Mouse (Mus musculus) thymus, postnatal 4 days (tissue): ENCODE results near the gene Ppif.

Experiments used
- DNase-seq: peaks from one replicate; pipeline ENCODE4 v3.0.0; 2021

The Ppif gene

DNA sequence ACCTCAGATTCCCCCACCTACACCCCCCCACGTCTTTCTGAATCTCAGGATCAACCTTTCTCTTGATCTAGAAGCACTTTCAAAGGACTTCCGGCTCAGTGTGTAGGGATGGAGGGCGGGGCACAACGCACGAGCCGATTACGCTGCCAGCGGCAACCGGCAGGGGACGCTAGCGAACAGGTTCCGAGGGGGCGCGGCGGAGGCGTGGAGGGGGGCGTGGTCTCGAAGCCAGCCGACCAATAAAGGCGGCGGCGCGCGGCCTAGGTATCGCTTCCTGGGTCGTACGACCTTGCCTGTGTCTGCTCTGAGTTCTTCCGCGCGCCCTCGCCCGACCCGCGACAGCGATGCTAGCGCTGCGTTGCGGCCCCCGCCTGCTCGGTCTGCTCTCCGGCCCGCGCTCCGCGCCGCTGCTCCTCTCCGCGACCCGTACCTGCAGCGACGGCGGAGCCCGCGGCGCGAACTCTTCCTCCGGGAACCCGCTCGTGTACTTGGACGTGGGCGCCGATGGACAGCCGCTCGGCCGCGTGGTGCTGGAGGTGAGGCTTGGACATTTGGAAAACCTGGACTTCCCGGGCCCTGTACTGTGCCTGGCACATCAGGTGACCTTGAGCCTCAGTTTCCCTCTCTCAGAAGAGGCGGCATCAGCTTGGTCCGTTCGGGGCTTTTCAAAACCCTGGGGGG is at the start of gene Ppif:
Ppif (plus strand) TSS at position 267 of the 681 bp plus-strand sequence.
- peak; percentile 100 for DNase-seq

DNA sequence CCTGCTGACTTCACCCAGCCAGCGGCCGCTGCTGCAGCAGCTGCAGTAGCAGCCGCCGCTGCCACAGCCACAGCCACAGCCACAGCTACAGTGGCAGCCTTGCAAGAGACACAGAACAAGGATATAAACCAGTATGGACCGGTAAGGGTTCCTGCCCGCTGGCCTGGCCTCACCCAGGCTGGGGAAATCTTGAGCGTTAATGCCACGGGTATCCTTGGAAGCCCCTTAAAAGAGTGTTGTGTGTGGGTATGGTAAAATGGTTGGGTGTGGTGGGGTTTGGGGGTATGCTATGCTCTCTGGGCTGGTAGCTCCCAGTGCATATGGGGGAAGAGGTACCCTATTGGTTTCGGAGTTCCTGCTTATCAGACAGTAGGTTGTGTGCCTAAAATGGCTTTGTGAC is 48.2 kb upstream of the Ppif start:
- DNase-seq, result no peak

DNA sequence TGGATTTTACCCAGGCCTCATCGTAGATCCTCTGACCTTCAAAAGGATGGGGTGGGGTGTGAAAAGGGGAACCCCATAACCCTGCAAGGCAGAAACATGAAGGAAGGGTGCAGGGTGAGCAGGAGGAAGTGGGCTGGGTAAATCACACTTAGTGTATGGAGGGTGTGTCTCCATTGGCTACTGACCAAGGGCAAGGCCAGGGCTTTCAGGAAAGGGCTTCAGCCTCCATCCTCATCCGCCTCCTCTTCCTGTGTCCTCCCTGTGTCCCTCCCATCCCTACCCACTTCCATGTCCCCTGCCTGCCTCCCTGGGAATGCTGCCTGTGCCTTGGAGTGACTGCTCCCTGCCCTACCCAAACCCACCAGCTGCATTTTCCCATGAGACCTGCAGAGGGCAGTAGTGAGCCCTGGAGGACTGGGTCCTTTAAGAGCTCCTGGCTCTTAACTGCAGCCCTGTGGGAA is 47.8 kb upstream of the Ppif start:
- DNase-seq, result peak; percentile 67

DNA sequence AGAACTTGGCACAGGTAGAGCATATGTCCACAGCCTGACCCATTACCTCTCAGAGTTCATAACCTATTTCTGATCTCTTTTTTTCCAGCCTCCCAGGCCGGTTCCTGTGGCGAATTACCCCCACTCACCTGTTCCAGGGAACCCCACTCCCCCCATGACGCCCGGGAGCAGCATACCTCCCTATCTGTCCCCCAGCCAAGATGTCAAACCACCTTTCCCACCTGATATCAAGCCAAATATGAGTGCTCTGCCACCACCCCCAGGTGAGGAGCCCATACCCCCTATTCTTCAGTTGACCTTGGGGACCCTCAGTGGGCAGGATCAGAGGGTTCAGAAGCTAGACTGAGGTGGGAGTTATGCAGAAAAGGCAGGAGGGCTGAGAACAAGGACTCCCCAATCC is 42.8 kb upstream of the Ppif start:
- no peak for DNase-seq

DNA sequence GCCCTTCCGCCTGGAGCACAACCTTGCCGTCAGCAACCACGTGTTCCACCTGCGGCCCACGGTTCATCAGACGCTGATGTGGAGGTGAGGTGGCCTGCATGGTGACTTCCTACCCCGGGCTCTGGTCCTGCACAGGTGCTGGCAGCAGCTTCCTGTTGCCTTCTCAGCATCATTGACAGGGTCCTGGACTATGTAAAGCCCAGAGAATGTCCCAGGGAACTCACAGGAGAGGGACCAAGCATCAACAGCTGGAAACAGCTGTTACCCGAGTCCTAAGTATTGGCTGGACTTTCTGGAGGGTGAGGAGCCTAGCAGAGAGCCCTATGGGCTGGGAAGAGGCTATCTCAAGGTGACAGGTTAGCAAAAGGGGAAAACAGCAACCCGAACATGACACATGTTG is 42.0 kb upstream of the Ppif start:
- DNase-seq, result no peak

DNA sequence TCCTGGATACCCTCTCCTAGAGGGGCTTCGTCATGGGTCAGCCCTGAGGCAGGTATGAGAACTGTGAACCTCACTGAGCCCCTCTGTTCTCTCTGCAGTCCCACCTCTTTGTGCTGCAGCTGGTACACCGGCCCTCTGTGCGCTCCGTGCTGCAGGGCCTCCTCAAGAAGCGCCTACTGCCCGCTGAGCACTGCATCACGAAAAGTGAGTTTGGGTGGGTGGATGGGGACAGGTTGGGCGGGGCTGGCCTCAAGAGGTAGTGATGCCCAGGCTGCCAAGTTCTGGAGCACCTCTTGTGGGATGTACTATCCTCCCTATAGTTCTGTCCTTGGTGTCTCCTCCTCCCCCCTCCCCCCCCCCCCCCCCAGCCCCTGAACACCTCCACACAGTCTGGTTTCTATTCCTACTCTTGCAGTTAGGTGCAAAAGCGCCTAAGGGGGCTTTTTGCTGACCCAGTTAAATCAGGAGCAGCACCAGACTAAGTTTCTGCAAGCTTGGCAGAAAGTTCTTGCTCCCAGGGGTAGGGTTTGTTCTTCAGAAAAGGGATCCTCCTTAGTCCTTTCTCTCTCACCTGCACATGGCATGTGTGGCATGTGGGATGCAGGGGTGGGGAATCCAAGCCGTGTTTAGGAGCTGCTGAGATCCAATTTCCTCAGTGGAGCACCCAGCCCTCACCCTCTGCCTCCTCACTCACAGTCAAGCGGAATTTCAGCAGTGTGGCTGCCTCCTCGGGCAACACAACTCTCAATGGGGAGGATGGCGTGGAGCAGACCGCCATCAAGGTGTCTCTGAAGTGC is 39.4 kb upstream of the Ppif start:
- DNase-seq, result no peak

DNA sequence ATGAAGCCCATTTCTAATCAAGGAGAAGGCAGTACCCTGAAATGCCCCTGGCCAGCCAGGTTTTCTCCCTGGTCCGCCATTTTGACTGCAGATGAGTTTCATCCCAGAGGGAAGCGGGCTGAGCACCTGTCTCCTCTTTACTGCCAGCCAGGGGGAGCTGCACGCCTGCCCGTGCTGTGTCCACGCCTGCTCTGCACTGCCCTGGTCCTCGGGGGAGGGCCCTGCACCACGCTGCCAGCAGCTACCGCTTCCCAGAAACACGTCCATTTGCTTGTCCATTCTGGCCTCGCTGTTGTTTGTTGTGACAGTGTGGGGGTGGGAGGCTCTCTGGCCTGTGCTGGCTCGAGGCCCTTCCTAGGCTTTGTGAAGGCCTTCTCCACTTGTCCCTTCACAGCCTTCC is 33.3 kb upstream of the Ppif start:
- no peak for DNase-seq

DNA sequence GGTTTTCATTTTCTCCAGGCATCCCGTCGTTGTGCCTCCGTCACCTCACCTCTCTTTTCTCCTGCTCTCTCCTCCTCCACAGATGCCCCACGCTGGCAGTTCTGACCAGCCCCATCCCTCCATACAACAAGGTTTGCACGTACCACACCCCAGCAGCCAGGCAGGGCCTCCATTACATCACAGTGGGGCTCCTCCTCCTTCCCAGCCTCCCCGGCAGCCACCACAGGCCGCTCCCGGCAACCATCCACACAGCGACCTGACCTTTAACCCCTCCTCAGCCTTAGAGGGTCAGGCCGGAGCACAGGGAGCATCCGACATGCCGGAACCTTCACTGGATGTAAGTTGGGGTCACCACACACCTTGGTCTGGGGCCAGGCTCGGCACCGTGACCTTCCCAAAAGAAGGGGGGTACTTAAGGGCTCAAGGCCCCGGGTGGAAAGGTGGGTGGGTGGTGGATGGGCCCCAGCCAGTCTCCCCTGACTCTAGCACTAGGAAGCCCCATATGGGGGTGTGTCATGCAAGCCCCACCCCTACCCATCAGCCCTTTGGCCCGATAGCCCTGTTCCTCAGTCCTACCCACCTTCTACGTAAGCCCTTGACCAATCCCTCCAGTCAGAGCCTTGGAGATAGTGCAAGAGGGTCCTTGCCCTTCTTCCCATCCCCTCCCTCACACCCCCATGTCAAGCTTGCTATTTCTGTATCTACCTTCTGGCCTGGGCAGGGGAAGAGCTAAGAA is 32.6 kb upstream of the Ppif start:
- DNase-seq, result no peak

DNA sequence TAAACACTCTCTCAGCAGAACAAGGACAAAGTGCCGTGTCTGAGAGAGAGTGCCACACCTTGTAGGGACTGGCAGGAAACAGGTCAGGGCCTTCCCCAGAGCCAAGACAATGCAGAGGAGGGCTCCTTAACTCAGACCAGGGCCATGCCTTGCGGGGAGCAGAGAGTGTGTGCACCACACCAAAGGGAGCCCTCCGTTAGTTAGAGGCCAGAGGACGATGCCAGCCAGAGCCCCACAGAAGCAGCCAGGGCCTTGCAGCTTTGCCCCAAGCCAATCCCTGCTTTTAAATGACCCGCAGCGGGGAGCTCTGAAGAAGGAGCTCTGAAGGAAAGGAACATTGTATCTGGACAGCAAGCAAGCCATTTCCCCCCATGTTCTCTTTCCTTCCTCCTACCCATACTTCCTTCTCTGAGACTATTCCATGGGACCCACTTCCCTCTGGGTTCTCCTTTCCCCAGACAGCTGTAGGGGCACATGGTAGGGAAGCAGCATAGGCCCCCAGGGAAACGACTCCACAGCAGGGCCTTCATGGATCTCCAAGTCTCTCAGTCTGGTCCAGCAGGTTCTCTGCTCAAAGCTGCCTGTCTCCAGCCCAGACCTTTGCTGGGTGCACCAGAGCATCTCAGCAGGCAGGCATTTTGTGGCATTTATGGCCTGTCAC is 30.2 kb upstream of the Ppif start:
- DNase-seq, result no peak

DNA sequence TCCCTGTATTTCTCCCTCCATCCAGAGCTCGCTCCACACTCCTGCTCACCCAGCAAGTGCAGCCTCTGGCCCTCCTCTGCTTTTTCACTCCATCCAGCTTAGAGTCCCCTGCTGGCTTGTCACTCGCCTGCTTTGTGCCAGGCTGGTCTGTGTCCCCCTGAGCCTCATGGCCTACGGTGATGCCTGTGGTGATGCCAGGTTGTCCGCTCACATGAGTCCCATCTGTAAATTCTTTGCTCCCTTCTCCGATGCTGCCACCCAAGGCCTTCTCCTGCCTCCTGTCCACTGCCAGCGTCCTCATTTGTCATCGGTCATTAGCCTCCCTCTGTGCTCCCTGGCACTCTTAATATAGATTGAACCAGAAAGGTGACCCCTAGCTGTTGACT is 29.7 kb upstream of the Ppif start:
- no peak for DNase-seq

DNA sequence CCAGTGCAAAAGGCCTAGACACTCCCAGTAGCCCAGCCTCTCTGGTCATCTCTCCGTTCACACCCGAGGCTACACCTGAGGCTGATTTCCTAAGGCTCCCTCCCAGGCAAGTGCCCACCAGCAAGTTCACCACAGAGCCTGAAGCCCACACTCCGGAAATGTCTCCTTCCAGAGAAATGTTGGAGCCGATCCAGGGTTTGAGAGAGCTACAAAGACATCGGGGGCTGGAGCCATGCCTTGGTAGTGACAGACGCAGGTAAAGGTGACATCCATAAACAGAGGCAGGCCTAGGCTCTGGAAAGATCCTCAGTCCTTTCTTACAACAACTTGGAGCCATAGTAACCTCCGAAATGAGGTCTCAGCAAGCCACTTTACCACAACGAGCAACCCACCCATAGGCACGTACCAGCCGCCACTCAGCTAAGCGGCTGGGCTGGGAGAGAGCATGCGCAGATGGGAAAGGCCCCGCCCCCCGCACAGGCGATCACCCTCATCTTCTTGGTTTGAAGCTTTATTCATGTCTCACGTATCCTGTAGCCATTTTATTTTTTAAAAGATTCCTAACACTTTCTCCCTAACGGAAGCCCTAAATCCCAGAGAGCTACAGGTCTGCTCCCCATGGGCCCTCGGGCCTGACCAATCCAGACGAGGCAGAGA is 28.5 kb upstream of the Ppif start:
- DNase-seq, result no peak

DNA sequence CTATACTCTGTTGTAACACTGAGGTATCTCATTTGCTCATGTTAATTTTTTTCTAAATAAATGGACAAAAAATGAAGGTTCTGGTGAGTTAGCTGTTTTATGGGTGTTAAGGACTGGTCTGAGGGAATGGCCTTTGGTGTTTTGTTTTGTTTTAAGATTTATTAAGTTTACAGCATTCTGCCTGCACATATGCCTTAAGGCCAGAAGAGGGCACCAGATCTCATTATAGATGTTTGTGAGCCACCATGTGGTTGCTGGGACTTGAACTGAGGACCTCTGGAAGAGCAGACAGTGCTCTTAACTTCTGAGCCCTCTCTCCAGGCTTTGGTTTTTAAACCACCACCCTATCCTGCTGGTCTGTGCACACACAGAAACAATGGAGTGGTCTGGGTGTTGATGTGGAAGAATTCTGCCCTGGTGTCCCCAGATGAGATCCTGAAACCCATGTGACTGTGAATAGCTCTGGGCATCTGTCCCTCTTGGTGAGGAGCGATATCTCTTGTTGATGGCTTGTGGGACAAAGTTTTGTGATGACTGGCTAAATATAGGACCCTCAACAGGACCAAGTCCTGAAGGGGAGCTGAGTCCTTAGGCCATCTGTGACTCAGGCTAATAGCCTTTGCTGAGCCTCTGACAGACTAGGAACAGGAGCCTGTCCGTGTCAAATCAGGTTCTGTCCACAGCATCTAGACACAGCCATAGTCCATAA is 27.1 kb upstream of the Ppif start:
- DNase-seq, result no peak

DNA sequence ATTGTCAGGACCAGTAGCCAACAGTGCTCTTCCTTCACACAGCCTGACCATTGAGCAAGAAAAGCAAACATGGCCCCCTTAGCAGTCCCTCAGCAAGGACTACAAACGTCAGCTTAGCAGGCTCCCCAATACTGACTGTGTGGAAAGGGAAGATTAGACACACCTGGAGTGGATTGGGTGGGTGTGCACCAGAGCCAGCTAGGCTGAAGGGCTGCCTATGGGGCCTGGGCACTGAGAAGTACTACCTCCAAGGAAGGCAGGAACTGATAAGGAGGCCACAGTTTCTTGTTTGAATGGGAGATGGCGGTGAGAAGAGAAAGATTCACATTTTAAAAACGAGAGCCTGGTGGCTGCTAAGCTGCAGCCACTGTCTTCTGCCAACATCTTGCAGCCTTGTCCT is 26.4 kb upstream of the Ppif start:
- no peak for DNase-seq

DNA sequence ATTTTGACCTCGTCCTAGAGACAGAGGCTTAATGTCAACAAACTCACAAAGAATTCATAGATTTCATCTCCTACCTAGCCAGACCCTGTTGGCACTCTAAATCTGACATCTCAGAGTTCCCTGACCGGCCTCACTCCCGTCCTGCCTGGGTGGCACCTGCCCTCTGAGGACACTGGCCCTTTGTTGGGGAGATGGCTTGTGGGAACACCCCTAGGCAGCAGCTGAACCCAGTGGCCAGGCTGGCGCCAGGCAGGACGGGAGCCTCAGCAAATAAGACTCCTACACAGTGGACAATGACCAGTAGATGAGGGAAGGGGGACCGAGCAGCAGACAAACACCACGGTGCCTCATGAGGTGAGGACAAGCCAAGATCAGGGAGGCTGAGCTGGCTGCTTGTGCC is 14.3 kb upstream of the Ppif start:
- DNase-seq, result no peak

DNA sequence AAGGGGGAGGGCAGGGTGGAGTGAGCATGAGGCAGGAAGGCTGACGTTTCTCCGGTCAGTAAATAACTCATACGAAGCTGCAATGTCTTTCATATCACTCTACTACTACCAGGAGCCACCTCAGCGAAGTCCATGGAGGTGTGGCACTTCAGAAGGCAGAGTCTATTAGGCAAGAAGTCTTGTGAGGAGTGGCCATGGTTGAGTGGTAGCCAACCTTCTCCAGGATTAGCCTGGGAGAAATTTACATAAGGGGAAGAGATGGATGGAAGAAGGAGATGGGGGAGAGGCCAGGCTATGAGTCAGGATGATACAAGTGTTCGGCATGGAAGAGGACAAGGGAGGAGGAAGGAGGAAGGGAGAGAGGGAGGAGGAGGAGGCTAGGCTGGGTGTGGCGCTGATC is 11.9 kb upstream of the Ppif start:
- DNase-seq, result no peak

DNA sequence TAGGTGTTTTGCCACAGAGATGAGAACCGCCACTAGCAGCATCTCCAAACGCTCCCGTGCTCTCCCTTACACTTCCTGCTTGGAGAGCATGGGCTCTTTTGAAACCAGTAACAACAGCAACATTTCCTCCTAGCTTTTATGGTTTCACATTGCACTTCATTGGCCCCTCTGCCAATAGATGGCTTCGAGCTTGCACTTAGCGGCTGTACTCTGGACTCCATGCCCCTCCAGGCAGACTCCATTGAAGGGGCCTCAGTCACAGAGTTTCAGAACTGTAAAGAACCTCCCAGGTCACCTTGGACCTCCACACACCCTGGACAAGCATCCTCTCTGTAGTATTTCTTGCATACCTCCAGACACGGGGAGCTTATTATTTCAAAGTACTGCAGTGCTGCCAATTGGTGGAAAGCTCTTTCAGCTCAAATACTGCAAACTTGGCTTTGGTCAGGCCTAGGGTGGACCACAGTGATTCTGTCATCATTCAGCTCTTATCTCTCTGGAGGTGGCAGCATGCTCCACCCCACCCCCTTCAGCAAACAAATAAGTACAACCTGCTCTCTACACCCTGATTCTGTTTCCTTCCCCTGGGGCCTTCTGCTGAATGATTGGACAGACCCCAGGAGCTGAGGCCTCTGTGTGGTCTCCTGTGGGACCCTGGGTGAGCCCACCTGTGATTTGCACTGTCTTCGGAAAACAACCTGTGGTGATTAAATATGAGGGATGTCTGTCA is 7.6 kb upstream of the Ppif start:
- no peak for DNase-seq

DNA sequence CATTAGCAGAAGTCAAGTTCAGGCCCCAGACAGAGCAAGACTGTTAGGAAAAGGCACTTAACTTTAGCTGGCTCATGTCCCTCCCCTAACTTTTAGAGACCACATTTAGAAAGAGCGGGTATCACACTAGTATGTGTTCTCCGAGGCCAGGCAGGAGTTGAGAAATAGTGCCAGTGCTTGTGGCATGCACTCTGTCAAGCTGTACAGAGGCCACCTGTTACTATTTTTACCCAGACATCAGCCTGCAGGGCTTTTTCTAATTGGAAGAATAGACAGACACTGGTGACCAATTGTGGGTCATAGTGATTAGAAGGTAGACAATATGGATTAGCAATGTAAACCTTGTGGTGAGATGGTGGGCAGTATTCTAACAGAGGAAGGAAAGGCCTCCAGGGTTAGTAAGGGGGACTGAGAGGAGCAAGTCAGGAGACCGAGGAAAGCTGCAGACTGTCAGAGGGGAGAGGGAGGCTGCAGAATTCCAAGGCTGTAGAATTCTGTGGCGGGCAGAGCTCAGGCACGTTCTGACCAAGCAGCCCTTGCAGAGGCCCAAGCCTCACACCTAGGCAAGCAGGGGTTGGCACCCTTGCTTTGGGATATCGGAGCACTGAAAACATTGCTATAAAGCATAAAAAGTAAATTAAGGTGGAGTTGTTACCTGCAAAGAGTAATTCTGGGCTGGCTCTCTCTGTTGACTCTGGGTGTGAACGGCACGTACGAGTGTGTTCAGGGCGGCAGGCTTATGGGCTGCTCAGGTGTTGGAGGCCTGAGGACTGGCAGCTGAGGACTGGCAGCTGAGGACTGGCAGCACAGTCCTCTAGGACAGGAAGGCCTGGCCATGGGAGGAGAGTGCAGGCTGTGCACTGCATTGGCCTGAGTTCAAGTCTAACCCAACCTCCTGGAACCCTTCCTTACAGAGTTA is 6.7 kb upstream of the Ppif start:
- no peak for DNase-seq

DNA sequence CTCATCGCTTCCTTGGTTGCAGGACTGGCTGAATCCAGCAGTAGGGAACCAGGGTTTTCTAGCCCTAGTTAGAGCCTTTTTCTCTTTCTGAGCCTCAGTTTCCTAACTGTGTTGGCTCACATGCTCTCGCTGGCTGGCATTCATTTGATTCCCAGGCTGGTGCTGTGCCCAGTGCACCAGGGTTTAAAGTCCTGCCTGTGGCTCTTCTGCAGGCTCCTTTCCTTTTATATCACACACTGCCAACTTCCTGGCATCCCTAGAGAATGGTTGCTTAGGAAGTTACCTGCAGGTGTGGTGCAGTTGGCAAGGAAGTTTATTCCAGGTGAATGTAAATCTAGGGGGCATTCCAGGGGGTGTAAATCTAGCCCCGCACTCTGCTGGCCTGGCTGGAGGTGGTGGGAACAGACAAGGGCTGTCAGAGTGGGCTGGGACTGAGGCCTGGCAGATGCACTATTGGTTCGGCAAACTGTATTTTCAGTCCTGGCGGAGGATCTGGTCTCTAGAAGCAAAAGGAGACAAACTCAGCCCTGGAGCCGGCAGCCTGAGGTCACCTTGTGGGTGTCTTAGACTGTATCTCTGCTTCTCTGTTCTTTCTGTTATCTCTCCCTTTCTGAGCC is 575 bp upstream of the Ppif start:
- DNase-seq, result no peak

DNA sequence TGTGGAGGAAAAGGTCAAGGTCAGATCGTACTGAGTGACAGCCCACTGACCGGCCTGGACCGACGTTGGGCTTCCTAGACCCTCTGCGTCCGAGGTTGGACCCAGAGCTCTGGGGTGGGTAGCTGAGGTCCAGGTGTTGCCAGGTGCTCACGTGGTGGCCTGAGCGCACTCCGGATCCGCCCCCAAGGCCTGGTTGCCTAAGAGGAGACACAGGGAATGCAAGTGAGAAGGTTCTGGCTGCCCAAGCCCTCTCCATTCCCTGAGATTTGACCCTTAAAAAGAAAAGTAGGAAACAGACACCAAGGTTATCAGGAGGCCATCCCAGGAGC is 579 bp downstream of the Ppif start:
- peak; percentile 56 for DNase-seq

DNA sequence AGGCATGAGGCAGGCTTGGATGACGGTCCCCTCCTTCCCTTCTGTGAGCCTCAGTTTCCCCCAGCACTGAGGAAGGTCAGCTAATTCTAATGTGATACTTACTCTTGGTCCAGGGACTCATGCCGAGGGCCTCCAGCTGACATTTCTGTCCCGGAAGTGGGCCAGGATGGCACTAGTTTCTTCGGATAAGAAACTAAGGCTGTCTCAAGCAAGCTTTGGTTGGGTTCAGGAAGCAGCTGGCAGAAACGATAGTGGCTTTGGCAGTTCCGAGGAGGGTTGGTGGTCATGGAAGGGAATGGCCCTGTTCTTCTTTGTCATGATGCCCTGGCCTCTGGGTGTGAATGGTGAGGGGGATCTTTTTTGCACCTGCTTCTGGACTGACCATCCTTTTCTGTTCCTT is 1.1 kb downstream of the Ppif start:
- DNase-seq, result peak; percentile 42
